Mouse (Mus musculus): ENCODE data around the gene Ep400. TPM values are rescaled to one million over a fixed set of nuclear protein-coding genes. Genes with fewer than 3 reads are reported as not detected.

The Ep400 gene
- 60.8 and 64.0 TPM in 2 replicates for polyA plus RNA-seq (2016; fragmentation: Nextera tagmentation; extraction: Ambion mirVana)

DNA sequence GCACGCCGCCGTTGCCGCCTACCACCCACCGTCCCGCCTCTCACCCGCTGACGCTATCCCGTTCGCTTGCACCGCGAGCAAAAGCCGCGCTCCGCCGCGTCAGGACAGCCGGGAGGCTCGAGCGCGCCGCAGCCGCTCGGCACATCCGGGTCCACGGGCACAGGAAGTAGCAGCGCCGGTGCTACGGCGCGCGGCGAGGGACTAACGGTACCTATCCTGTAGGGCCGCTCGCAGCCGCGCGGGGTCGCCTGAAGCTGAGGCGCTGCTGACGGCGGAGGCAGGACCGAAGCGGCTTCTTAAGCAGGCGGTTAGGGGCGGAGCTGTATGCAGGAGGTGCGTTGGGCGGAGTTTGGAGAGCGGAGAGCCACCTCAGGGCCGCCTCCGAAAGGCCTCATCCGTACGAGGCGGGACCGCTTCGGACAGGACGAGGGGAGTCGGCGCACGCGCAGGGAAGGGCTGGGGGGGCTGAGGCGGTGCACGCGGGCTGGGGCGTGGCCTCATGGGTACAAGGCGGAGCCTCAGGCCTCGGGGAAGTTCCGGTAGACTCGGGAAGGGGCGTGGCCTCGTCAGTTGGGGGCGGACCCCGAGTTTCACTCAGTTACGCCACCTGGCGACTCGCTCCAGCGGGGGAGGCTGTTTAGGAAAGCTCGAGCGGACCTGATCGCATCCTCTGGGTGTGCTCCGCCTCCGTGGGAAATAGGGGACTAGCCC is at the start of gene Ep400:
Ep400 (minus strand) TSS at position 270 of the 711 bp plus-strand sequence.
- H3K27ac ChIP-seq = peak within 1 kb of the TSS; percentile 91
- H3K4me1 ChIP-seq = peaks cover 12% of the 10 kb centered on the region
- H3K27me3 ChIP-seq (ENCODE audit: low read depth, poor library complexity, severe bottlenecking) = no peaks in the 10 kb centered on the region
- H3K4me3 ChIP-seq = peak within 1 kb of the TSS; percentile 95
- H3K36me3 ChIP-seq = peaks cover 42% of the 10 kb centered on the region
- peak; percentile 100 for DNase-seq (ENCODE audit: low spot score)
- under 1% methylated on average over 83 of the region's 83 CpGs for WGBS
- H3K9me3 ChIP-seq (replicated peaks) = no peaks in the 10 kb centered on the region

- H3K36me3 ChIP-seq = peaks cover 33% of the 10 kb centered on the region
- peak within 1 kb of the TSS; percentile 98 for H3K4me3 ChIP-seq
- peak; percentile 99 for DNase-seq (ENCODE audit: low spot score)
- WGBS = under 1% methylated on average over 80 of the region's 80 CpGs
- no peaks in the 10 kb centered on the region for H3K27me3 ChIP-seq (ENCODE audit: low read depth, poor library complexity, severe bottlenecking)
- peak within 1 kb of the TSS; percentile 96 for H3K27ac ChIP-seq
- H3K4me1 ChIP-seq = peaks cover 35% of the 10 kb centered on the region
- H3K9me3 ChIP-seq (replicated peaks) = no peaks in the 10 kb centered on the region
Measured at GRCm38 (mm10) chr5:110809667-110810325, 39.3 kb upstream of the Ep400 start, which contains the start of gene Ulk1. Ulk1 (minus strand) TSS chr5:110810097.

- peak; percentile 67 for DNase-seq (ENCODE audit: low spot score)
- 3% methylated on average over 27 of the region's 27 CpGs for WGBS
- Histone ChIP-seq H3K27me3 (ENCODE audit: low read depth, poor library complexity, severe bottlenecking) (no peaks in the 10 kb centered on the region), H3K4me3 (peak overlapping the region; percentile 98), H3K27ac (peak overlapping the region; percentile 96), H3K36me3 (peaks cover 40% of the 10 kb centered on the region), H3K9me3 (replicated peaks) (no peaks in the 10 kb centered on the region), H3K4me1 (peaks cover 35% of the 10 kb centered on the region)
Measured at GRCm38 (mm10) chr5:110808821-110809666, 38.5 kb upstream of the Ep400 start.

- 4% methylated on average over 14 of the region's 14 CpGs for WGBS
- peak; percentile 84 for DNase-seq (ENCODE audit: low spot score)
- H3K4me3 ChIP-seq = peak overlapping the region; percentile 98
- peaks cover 48% of the 10 kb centered on the region for H3K36me3 ChIP-seq
- H3K27ac ChIP-seq = peak overlapping the region; percentile 37
- peaks cover 35% of the 10 kb centered on the region for H3K4me1 ChIP-seq
- H3K27me3 ChIP-seq (ENCODE audit: low read depth, poor library complexity, severe bottlenecking) = no peaks in the 10 kb centered on the region
- no peaks in the 10 kb centered on the region for H3K9me3 ChIP-seq (replicated peaks)
Measured at GRCm38 (mm10) chr5:110808061-110808631, 37.6 kb upstream of the Ep400 start.

- H3K36me3 ChIP-seq = peaks cover 55% of the 10 kb centered on the region
Measured at GRCm38 (mm10) chr5:110807453-110807852, 36.9 kb upstream of the Ep400 start.

DNA sequence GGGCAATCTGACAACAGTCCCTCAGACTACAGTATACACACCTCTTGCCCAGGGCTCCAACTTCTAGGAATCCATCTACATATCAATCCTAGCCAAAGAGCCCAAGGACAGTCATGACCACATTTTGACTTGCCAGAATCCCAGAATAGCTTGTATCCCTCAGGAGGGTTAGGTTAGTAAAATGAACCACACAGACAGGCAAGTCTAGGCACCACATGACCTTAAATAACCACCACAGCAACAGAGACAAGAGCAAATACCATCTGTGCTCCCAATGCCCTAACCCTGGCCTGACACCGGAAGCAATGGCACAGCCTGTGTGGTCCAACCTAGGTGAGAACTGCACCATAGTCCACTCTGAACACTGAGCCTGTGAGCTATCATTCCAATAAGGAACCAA is 36.2 kb upstream of the Ep400 start:
- peaks cover 63% of the 10 kb centered on the region for H3K36me3 ChIP-seq
- peaks cover 35% of the 10 kb centered on the region for H3K4me1 ChIP-seq
- WGBS = 94% methylated on average over 1 of the region's 1 CpGs
- H3K27ac ChIP-seq = no peak overlapping the region
- no peak overlapping the region for H3K4me3 ChIP-seq
- H3K27me3 ChIP-seq (ENCODE audit: low read depth, poor library complexity, severe bottlenecking) = no peaks in the 10 kb centered on the region
- no peaks in the 10 kb centered on the region for H3K9me3 ChIP-seq (replicated peaks)
- no peak for DNase-seq (ENCODE audit: low spot score)

More at GRCm38 (mm10) chr5:110807453-110807852, 36.9 kb upstream of the Ep400 start:
- no peak for DNase-seq (ENCODE audit: low spot score)
- H3K27me3 ChIP-seq (ENCODE audit: low read depth, poor library complexity, severe bottlenecking) = no peaks in the 10 kb centered on the region
- H3K9me3 ChIP-seq (replicated peaks) = no peaks in the 10 kb centered on the region
- H3K27ac ChIP-seq = peak overlapping the region; percentile 37; the same call in 1 of the 2 replicates
- WGBS = 87% methylated on average over 4 of the region's 4 CpGs
- peak overlapping the region; percentile 98 for H3K4me3 ChIP-seq
- H3K4me1 ChIP-seq = peaks cover 35% of the 10 kb centered on the region

- 86% methylated on average over 4 of the region's 4 CpGs for WGBS
- Histone ChIP-seq H3K27me3 (ENCODE audit: low read depth, poor library complexity, severe bottlenecking) (no peaks in the 10 kb centered on the region), H3K36me3 (peaks cover 68% of the 10 kb centered on the region), H3K4me3 (no peak overlapping the region), H3K27ac (no peak overlapping the region), H3K4me1 (peaks cover 35% of the 10 kb centered on the region), H3K9me3 (replicated peaks) (no peaks in the 10 kb centered on the region)
- DNase-seq (ENCODE audit: low spot score) = no peak
Measured at GRCm38 (mm10) chr5:110806154-110806553, 35.6 kb upstream of the Ep400 start.

DNA sequence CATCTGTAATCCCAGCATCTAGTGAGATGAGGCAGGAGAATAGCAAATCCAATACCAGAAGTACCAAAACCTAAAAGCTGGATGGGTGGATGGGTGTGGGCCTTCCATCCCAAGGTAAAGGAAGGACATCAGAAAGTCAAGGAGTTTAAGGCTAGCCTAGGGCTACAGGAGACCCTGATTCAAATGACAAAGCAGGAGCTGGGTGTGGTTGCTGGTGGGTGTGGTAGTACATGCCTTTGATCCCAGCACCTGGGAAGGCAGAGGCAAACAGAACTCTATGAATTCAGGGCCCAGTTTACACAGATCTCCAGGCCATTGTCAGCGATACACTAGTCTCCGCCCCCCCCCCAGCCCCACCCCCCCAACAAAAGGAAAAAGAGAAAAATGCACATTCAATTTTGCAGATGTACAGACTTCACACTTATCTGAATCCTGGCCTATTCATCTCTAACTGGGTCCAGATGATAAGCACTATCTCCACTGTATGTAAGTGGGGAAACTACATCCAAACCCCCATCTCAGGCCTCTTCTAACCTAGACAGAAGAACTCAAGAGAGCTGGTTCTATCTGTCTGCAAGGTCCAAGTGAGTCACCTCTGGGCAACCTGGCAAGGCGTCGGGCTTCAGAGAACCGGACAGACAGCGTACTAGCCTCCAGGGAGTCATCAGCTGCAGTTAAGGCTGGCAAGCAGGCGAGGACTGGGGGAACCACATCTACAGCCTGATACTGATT is 33.7 kb upstream of the Ep400 start:
- no peak for DNase-seq (ENCODE audit: low spot score)
- WGBS = 92% methylated on average over 7 of the region's 7 CpGs
- H3K9me3 ChIP-seq (replicated peaks) = no peaks in the 10 kb centered on the region
- no peak overlapping the region for H3K4me3 ChIP-seq
- H3K27ac ChIP-seq = no peak overlapping the region
- H3K36me3 ChIP-seq = peaks cover 87% of the 10 kb centered on the region
- H3K4me1 ChIP-seq = peaks cover 34% of the 10 kb centered on the region
- H3K27me3 ChIP-seq (ENCODE audit: low read depth, poor library complexity, severe bottlenecking) = no peaks in the 10 kb centered on the region

DNA sequence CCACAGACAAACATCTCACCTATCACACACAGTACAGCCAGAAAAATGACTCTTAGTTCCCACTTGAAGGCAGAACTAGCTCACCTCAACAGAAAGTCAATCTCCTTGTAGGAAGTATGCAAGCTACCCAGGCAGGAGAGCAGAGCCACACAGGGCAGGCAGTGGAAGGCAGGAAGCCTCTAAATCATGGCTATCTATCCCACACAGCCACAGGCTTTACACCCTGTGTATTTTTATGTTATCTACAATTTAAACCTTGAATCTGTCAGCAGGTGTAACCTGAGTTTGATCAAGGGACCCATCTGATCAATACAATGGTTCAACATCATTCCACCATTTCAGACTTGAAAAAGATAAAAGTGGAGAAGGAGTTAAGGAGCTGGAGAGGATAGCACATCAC is 32.3 kb upstream of the Ep400 start:
- peaks cover 99% of the 10 kb centered on the region for H3K36me3 ChIP-seq
- no peaks in the 10 kb centered on the region for H3K9me3 ChIP-seq (replicated peaks)
- no peak for DNase-seq (ENCODE audit: low spot score)
- H3K4me3 ChIP-seq = no peak overlapping the region
- no peak overlapping the region for H3K27ac ChIP-seq
- peaks cover 20% of the 10 kb centered on the region for H3K4me1 ChIP-seq
- H3K27me3 ChIP-seq (ENCODE audit: low read depth, poor library complexity, severe bottlenecking) = no peaks in the 10 kb centered on the region

- Histone ChIP-seq H3K27ac (no peak overlapping the region), H3K36me3 (peaks cover 99% of the 10 kb centered on the region), H3K4me3 (no peak overlapping the region), H3K4me1 (peaks cover 14% of the 10 kb centered on the region), H3K9me3 (replicated peaks) (no peaks in the 10 kb centered on the region), H3K27me3 (ENCODE audit: low read depth, poor library complexity, severe bottlenecking) (no peaks in the 10 kb centered on the region)
- WGBS = 88% methylated on average over 4 of the region's 4 CpGs
- DNase-seq (ENCODE audit: low spot score) = no peak
Measured at GRCm38 (mm10) chr5:110802186-110802585, 31.7 kb upstream of the Ep400 start.

DNA sequence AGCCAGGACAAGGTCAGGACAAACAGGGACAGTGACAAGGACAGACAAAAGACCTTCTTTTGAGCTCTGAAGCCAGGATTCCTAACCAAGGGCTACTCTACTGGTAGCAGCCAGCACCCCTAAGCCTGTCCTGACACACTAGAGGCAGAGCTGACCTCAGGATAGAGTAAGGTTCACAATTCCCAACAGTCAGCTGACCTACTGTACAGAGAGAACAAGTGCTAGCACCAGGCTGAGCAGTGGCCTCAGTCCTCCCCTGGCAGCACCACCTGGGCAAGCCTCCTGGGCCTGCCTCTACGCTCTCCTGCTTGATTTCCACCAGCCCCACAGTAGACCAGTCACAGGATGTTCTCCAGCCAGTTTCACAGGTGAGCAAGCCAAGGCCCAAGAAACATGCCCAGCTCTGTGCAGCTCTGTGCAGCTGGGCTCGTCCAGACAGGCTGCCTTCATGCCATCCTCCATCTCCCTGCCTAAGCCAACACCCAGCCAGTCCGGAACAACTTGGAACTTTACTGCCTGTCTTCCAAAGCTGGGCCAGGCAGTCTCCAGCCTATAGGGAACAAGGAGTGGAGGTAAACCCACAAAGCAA is 30.6 kb upstream of the Ep400 start:
- no peak overlapping the region for H3K4me3 ChIP-seq
- H3K27ac ChIP-seq = no peak overlapping the region
- no peaks in the 10 kb centered on the region for H3K9me3 ChIP-seq (replicated peaks)
- H3K4me1 ChIP-seq = peaks cover 5% of the 10 kb centered on the region; the same call in 1 of the 2 replicates
- WGBS = 92% methylated on average over 3 of the region's 3 CpGs
- peaks cover 99% of the 10 kb centered on the region for H3K36me3 ChIP-seq
- no peak for DNase-seq (ENCODE audit: low spot score)
- H3K27me3 ChIP-seq (ENCODE audit: low read depth, poor library complexity, severe bottlenecking) = no peaks in the 10 kb centered on the region

- no peak overlapping the region for H3K27ac ChIP-seq
- DNase-seq (ENCODE audit: low spot score) = no peak
- H3K9me3 ChIP-seq (replicated peaks) = no peaks in the 10 kb centered on the region
- peaks cover 100% of the 10 kb centered on the region for H3K36me3 ChIP-seq
- no peak overlapping the region for H3K4me3 ChIP-seq
- H3K27me3 ChIP-seq (ENCODE audit: low read depth, poor library complexity, severe bottlenecking) = no peaks in the 10 kb centered on the region
- no peaks in the 10 kb centered on the region for H3K4me1 ChIP-seq
- 97% methylated on average over 4 of the region's 4 CpGs for WGBS
Measured at GRCm38 (mm10) chr5:110797696-110798095, 27.2 kb upstream of the Ep400 start.
